Mouse (Mus musculus) lung, adult 2 months (tissue): Measurements from ENCODE around the gene Pym1. TPM values are rescaled to one million over a fixed set of nuclear protein-coding genes. Genes with fewer than 3 reads are reported as not detected.
"Not testable (repeated sequence)": the region's sequence is repeated elsewhere in the genome, so short reads cannot be mapped to it uniquely, and the experiment has no call there.

ENCODE experiments used
- DNase-seq: peaks from one replicate; pipeline ENCODE4 v3.0.0; 2022
- H3K4me1 ChIP-seq: fragments of 200-500 bp; 2 replicates; pipeline ENCODE4 v1.6.1; 2011; ENCODE audit warnings: low read length; ENCODE audit not compliant: control insufficient read depth, insufficient read depth
- H3K4me3 ChIP-seq: fragments of 200-500 bp; replicated peaks from 2 replicates; pipeline ENCODE3; 2011; ENCODE audit warnings: low read depth, mild to moderate bottlenecking, control low read depth, low read length; ENCODE audit errors: extremely low read depth
- CTCF ChIP-seq: fragments of 200-500 bp; IDR thresholded peaks from 2 replicates; pipeline ENCODE4 v1.5.1; 2011; ENCODE audit warnings: mild to moderate bottlenecking, low read length, control low read depth; ENCODE audit not compliant: insufficient read depth
- POLR2A ChIP-seq: fragments of 200-500 bp; IDR thresholded peaks from 2 replicates; pipeline ENCODE4 v1.6.1; 2011; ENCODE audit warnings: low read depth, mild to moderate bottlenecking, control low read depth, low read length, borderline replicate concordance; ENCODE audit errors: extremely low read depth
- WGBS: fragments of 180-500 bp; shearing (Covaris S2); methylation state at CpG from one replicate; pipeline ENCODE4 v1.1.7; 2018; 5-methylcytosine and 5-hydroxymethylcytosine counted together
- polyA plus RNA-seq: library from polyadenylated mRNA; depleted of rRNA; stranded (reverse); fragments of >200 nt; gene quantifications from 2 replicates; pipeline ENCODE4 v1.2.3, GENCODE M21; 2012

Pym1 gene
- polyA plus RNA-seq, 1 experiment, result 22.4 TPM

GRCm38 (mm10) chr10:128715559-128716537 lies 31.8 kb upstream of the Pym1 start:
- Histone ChIP-seq H3K4me1 (no peaks in the 10 kb centered on the region), H3K4me3 (no peak overlapping the region)
- 72% methylated on average over 19 of the region's 19 CpGs for WGBS
- TF ChIP-seq CTCF (no peak), POLR2A (no peak)
- no peak for DNase-seq

GRCm38 (mm10) chr10:128725466-128725865 lies 22.2 kb upstream of the Pym1 start:
- 75% methylated on average over 4 of the region's 4 CpGs for WGBS
- not testable (repeated sequence) for DNase-seq, H3K4me1 ChIP-seq, H3K4me3 ChIP-seq

- no peak for DNase-seq
- 84% methylated on average over 5 of the region's 5 CpGs for WGBS
Observed at GRCm38 (mm10) chr10:128728059-128728458, 19.6 kb upstream of the Pym1 start.

GRCm38 (mm10) chr10:128731002-128731433 lies 16.7 kb upstream of the Pym1 start:
- peaks cover 2% of the 10 kb centered on the region for H3K4me1 ChIP-seq
- 21% methylated on average over 10 of the region's 10 CpGs for WGBS
- peak overlapping the region; percentile 40 for H3K4me3 ChIP-seq
- peak; percentile 77 for DNase-seq
- TF ChIP-seq CTCF (peak; percentile 94), POLR2A (no peak)

More at GRCm38 (mm10) chr10:128728059-128728458, 19.6 kb upstream of the Pym1 start:
- TF ChIP-seq CTCF (no peak), POLR2A (no peak)
- Histone ChIP-seq H3K4me3 (no peak overlapping the region), H3K4me1 (peaks cover 2% of the 10 kb centered on the region)

- TF ChIP-seq CTCF (no peak), POLR2A (no peak)
- H3K4me3 ChIP-seq, result no peak overlapping the region
- no peak for DNase-seq
- peaks cover 2% of the 10 kb centered on the region for H3K4me1 ChIP-seq
Observed at GRCm38 (mm10) chr10:128731992-128732391, 15.7 kb upstream of the Pym1 start.

- H3K4me3 ChIP-seq, result no peak overlapping the region
- WGBS, result 33% methylated on average over 15 of the region's 15 CpGs
- peaks cover 4% of the 10 kb centered on the region; the same call in 1 of the 2 replicates for H3K4me1 ChIP-seq
- DNase-seq, result no peak
- no peak for TF ChIP-seq POLR2A
- no peak for TF ChIP-seq CTCF
Observed at GRCm38 (mm10) chr10:128737435-128737834, 10.3 kb upstream of the Pym1 start.

- no peak for TF ChIP-seq POLR2A
- no peak for TF ChIP-seq CTCF
- H3K4me1 ChIP-seq, result peaks cover 15% of the 10 kb centered on the region
- WGBS, result 47% methylated on average over 2 of the region's 2 CpGs
Observed at GRCm38 (mm10) chr10:128740296-128740695, 7.4 kb upstream of the Pym1 start.

GRCm38 (mm10) chr10:128742616-128743015 lies 5.1 kb upstream of the Pym1 start:
- Histone ChIP-seq H3K4me3 (peak overlapping the region; percentile 75), H3K4me1 (peaks cover 20% of the 10 kb centered on the region)
- 20% methylated on average over 4 of the region's 4 CpGs for WGBS
- no peak for DNase-seq
- TF ChIP-seq POLR2A, result no peak
- no peak for TF ChIP-seq CTCF

More at GRCm38 (mm10) chr10:128740296-128740695, 7.4 kb upstream of the Pym1 start:
- no peak overlapping the region for H3K4me3 ChIP-seq
- no peak for DNase-seq

- 1% methylated on average over 7 of the region's 7 CpGs for WGBS
- TF ChIP-seq CTCF (no peak), POLR2A (no peak)
- no peak for DNase-seq
Observed at GRCm38 (mm10) chr10:128743235-128743634, 4.5 kb upstream of the Pym1 start.

GRCm38 (mm10) chr10:128743791-128744191 lies 3.9 kb upstream of the Pym1 start:
- WGBS, result 1% methylated on average over 37 of the region's 37 CpGs

More at GRCm38 (mm10) chr10:128743235-128743634, 4.5 kb upstream of the Pym1 start:
- Histone ChIP-seq H3K4me3 (peak overlapping the region; percentile 75), H3K4me1 (peaks cover 20% of the 10 kb centered on the region)

More at GRCm38 (mm10) chr10:128743791-128744191, 3.9 kb upstream of the Pym1 start:
- TF ChIP-seq POLR2A (peak; percentile 59), CTCF (no peak)
- peak; percentile 75 for DNase-seq
- peak overlapping the region; percentile 75 for H3K4me3 ChIP-seq
- peaks cover 20% of the 10 kb centered on the region for H3K4me1 ChIP-seq
